Mouse (Mus musculus) hindbrain, embryonic 11.5 days (tissue): Measurements from ENCODE around the gene Jtb. TPM values are rescaled to one million over a fixed set of nuclear protein-coding genes. Genes with fewer than 3 reads are reported as not detected.

Experiments used
- ATAC-seq: fragments of 200-750 bp; cut with Nextera tagmentation; 2 replicates; pipeline ENCODE4 v1.8.0; 2017; ENCODE audit warnings: mild to moderate bottlenecking, moderate TSS enrichment, moderate library complexity; ENCODE audit not compliant: low FRiP score
- DNase-seq: peaks from one replicate; pipeline ENCODE4 v3.0.0-alpha.2; 2015; ENCODE audit warnings: low spot score
- H3K27ac ChIP-seq: fragments of 300-500 bp; sonication (generic); 2 replicates; pipeline ENCODE4 v1.5.1; 2014; ENCODE audit warnings: mild to moderate bottlenecking, low read depth, low read length
- H3K27me3 ChIP-seq: fragments of 300-500 bp; sonication (generic); 2 replicates; pipeline ENCODE4 v1.6.1; 2014; ENCODE audit warnings: mild to moderate bottlenecking, low read length, moderate library complexity, mixed read lengths; ENCODE audit not compliant: control insufficient read depth, insufficient read depth
- H3K36me3 ChIP-seq: fragments of 300-500 bp; sonication (generic); 2 replicates; pipeline ENCODE4 v1.6.1; 2014; ENCODE audit warnings: mild to moderate bottlenecking, low read length, moderate library complexity, mixed read lengths; ENCODE audit not compliant: control insufficient read depth, insufficient read depth
- H3K4me1 ChIP-seq: fragments of 300-500 bp; sonication (generic); replicated peaks from 2 replicates; pipeline ENCODE4 v1.6.1; 2014; ENCODE audit warnings: low read length, mixed read lengths; ENCODE audit not compliant: control insufficient read depth, insufficient read depth
- H3K4me2 ChIP-seq: fragments of 300-500 bp; sonication (generic); replicated peaks from 2 replicates; pipeline ENCODE4 v1.6.1; 2014; ENCODE audit warnings: mild to moderate bottlenecking, low read depth, low read length
- H3K4me3 ChIP-seq: fragments of 300-500 bp; sonication (generic); 2 replicates; pipeline ENCODE4 v1.5.1; 2014; ENCODE audit warnings: low read depth, low read length
- H3K9ac ChIP-seq: fragments of 300-500 bp; sonication (generic); 2 replicates; pipeline ENCODE4 v1.6.1; 2014; ENCODE audit warnings: low read depth, low read length
- H3K9me3 ChIP-seq: fragments of 300-500 bp; sonication (generic); 2 replicates; pipeline ENCODE4 v1.6.1; 2016; ENCODE audit warnings: low read length; ENCODE audit not compliant: control insufficient read depth
- WGBS: fragments of 180-500 bp; shearing (Covaris S2); extraction: QIAGEN DNeasy Blood & Tissue Kit; methylation state at CpG from one replicate; pipeline ENCODE4 v1.1.7; 2014; 5-methylcytosine and 5-hydroxymethylcytosine counted together
- polyA plus RNA-seq: library from polyadenylated mRNA; unstranded; fragments of >200 nt; fragmentation: Nextera tagmentation; extraction: Ambion mirVana; gene quantifications from 2 replicates; pipeline ENCODE4 v1.2.1, GENCODE M21; 2014

Gene Jtb
- polyA plus RNA-seq, 1 experiment from 2014 or later = 104 TPM

DNA sequence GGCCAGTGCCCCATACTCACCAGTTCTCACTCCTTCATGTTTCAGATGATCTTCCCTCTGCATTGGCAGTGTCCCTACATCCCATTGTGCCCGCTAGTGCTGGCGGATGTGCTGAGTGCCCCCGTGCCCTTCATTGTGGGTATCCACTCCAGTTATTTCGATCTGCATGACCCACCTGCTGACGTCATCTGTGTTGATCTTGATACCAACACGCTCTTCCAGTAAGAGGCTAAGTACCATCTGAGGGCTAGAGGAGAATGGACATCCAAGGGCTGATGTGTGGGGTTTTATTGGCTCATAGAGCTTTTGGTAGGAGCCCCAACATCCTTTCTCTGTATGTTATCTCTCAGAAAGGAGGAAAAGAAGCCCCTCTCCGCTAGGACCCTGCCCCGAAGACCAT is 39.4 kb downstream of the Jtb start:
- no peak overlapping the region for H3K9ac ChIP-seq
- no peak for ATAC-seq
- no peaks in the 10 kb centered on the region for H3K27me3 ChIP-seq
- no peaks in the 10 kb centered on the region for H3K9me3 ChIP-seq
- H3K4me1 ChIP-seq = no peaks in the 10 kb centered on the region
- 98% methylated on average over 8 of the region's 8 CpGs for whole genome bisulfite sequencing
- no peak overlapping the region for H3K27ac ChIP-seq
- H3K4me2 ChIP-seq = no peak overlapping the region
- no peak for DNase-seq
- no peak overlapping the region for H3K4me3 ChIP-seq
- no peaks in the 10 kb centered on the region for H3K36me3 ChIP-seq

DNA sequence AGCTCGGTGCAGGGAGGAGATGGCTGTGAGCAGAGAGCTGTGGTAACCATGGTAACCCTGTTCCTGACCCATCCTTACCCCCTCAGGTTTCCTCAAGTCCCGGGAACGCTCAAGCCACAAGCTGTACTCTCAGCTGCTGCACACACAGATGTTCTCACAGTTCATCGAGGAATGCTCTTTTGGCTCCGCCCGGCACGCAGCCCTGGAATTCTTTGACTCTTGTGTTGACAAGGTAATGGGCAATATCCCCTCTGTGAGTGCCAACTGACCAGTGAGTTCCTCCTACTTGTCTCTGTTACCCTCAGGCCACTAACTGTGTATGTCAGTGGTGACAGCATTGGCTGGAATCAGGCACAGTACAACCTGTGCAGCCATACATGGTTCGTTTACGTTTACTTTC is 40.8 kb downstream of the Jtb start:
- Histone ChIP-seq H3K4me1 (no peaks in the 10 kb centered on the region), H3K27ac (no peak overlapping the region), H3K4me3 (no peak overlapping the region), H3K4me2 (no peak overlapping the region), H3K9ac (no peak overlapping the region), H3K9me3 (no peaks in the 10 kb centered on the region), H3K27me3 (no peaks in the 10 kb centered on the region), H3K36me3 (no peaks in the 10 kb centered on the region)
- DNase-seq (no peak), ATAC-seq (no peak)
- WGBS = 71% methylated on average over 9 of the region's 9 CpGs

DNA sequence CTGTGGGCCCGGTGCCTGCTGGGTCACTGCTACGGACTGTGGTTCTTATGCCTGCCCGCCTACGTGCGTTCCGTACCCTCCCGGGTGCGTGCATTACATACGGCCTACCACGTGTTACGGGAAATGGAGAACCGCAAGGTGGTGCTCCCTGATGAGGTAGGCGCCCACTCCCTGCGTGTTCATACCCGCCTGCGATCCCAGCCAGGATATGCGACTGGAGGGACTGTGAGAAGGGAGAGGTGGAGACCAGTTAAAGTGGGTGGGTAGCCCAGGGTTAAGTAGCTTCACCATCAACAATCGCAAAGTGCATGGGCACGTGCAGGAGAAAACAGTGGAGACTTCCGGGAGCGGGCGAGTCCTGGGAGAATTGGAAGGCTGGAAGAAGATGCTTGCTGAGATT is 42.5 kb downstream of the Jtb start:
- no peaks in the 10 kb centered on the region for H3K27me3 ChIP-seq
- WGBS = 93% methylated on average over 22 of the region's 22 CpGs
- no peak overlapping the region for H3K27ac ChIP-seq
- H3K36me3 ChIP-seq = no peaks in the 10 kb centered on the region
- ATAC-seq (no peak), DNase-seq (no peak)
- H3K4me2 ChIP-seq = no peak overlapping the region
- H3K4me1 ChIP-seq = no peaks in the 10 kb centered on the region
- no peak overlapping the region for H3K4me3 ChIP-seq
- H3K9me3 ChIP-seq = no peaks in the 10 kb centered on the region
- H3K9ac ChIP-seq = no peak overlapping the region

DNA sequence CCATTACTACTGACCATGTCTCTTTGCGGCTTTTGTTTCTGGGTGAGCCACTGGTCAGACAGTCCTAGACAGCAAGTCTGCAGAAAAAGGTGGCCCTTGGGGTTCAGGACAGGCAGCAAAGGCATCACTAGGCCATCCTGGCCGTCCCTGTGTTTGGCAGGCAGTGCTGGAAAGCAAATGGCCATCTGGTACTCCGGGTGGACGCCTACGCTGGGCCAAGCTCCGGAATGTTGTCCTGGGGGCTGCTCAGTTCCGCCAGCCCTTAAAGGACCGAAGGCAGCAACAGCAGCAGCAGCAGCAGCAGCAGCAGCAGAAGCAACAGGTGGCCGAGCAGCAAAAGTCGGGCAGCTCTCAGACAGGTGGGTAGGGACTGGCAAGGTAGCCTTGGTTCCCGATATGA is 43.9 kb downstream of the Jtb start:
- Histone ChIP-seq H3K36me3 (0 out of 2 replicates have a peak, but pooled peaks cover 2% of the 10 kb centered on the region), H3K4me3 (no peak overlapping the region), H3K4me1 (no peaks in the 10 kb centered on the region), H3K9ac (no peak overlapping the region), H3K27ac (no peak overlapping the region), H3K4me2 (no peak overlapping the region), H3K27me3 (no peaks in the 10 kb centered on the region), H3K9me3 (no peaks in the 10 kb centered on the region)
- 95% methylated on average over 11 of the region's 11 CpGs for WGBS
- ATAC-seq = no peak
- DNase-seq = no peak

DNA sequence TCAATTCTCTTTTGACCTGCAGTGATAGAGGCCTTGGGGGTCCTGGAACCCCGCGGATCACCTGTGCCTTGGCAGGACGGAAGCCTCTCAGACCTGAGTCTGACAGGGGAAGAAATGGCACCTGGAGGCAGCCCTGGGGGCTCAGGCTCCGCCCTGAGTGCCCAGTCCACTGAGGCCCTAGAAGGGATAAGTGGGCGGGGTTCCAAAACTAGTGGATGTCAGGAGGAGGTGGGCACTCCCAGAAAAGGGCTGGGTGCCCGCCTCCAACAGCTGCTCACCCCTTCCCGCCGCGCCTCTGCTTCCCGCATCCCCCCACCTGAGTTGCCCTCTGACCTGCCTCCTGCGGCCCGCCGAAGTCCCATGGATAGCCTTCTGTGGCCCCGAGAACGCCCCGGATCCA is 45.5 kb downstream of the Jtb start:
- WGBS = 37% methylated on average over 16 of the region's 16 CpGs
- no peak overlapping the region for H3K4me3 ChIP-seq
- no peaks in the 10 kb centered on the region for H3K9me3 ChIP-seq
- DNase-seq (no peak), ATAC-seq (no peak)
- H3K9ac ChIP-seq = no peak overlapping the region
- H3K27ac ChIP-seq = no peak overlapping the region
- H3K4me1 ChIP-seq = no peaks in the 10 kb centered on the region
- no peak overlapping the region for H3K4me2 ChIP-seq
- H3K36me3 ChIP-seq = 0 out of 2 replicates have a peak, but pooled peaks cover 2% of the 10 kb centered on the region
- no peaks in the 10 kb centered on the region for H3K27me3 ChIP-seq

DNA sequence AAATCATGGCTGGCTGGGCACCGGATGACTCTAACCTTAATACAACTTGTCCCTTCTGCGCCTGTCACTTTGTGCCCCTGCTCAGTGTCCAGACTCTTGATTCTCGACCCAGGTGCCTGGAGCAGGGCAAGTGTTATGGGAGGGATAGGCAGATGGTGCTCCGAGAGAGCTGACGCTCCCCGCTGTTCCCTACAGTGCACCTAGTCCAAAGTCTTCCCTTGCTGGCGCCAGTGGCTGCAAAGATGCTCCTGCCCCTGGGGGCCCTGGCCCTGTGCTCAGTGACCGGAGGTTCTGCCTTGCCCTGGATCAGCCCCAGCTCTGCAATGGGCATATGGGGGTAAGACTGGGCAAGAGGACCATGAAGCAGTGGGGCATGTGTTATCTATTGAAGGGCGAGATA is 46.4 kb downstream of the Jtb start:
- Histone ChIP-seq H3K4me1 (no peaks in the 10 kb centered on the region), H3K27ac (no peak overlapping the region), H3K9me3 (no peaks in the 10 kb centered on the region), H3K4me2 (no peak overlapping the region), H3K4me3 (no peak overlapping the region), H3K9ac (no peak overlapping the region), H3K27me3 (no peaks in the 10 kb centered on the region), H3K36me3 (0 out of 2 replicates have a peak, but pooled peaks cover 2% of the 10 kb centered on the region)
- WGBS = 90% methylated on average over 9 of the region's 9 CpGs
- DNase-seq (no peak), ATAC-seq (no peak)

DNA sequence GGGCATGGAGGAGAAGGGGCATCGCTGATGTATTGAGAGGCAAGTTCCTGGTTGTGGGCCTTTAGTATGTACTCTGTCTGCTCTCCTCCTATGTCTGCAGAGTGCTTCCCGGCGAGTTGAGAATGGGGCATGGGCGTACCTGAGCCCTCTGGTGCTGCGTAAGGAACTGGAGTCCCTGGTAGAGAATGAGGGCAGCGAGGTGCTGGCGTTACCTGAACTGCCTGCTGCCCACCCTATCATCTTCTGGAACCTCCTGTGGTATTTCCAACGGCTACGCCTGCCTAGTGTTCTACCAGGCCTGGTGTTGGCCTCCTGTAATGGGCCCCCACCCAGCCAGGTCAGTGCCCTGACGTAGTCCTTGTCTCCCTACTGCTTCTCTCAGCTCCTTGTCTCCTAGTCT is 46.8 kb downstream of the Jtb start:
- no peak overlapping the region for H3K4me2 ChIP-seq
- H3K36me3 ChIP-seq = 0 out of 2 replicates have a peak, but pooled peaks cover 2% of the 10 kb centered on the region
- no peak for DNase-seq
- no peak overlapping the region for H3K4me3 ChIP-seq
- no peaks in the 10 kb centered on the region for H3K27me3 ChIP-seq
- H3K4me1 ChIP-seq = no peaks in the 10 kb centered on the region
- no peak overlapping the region for H3K9ac ChIP-seq
- no peak overlapping the region for H3K27ac ChIP-seq
- WGBS = 97% methylated on average over 10 of the region's 10 CpGs
- H3K9me3 ChIP-seq = no peaks in the 10 kb centered on the region
- ATAC-seq = no peak

DNA sequence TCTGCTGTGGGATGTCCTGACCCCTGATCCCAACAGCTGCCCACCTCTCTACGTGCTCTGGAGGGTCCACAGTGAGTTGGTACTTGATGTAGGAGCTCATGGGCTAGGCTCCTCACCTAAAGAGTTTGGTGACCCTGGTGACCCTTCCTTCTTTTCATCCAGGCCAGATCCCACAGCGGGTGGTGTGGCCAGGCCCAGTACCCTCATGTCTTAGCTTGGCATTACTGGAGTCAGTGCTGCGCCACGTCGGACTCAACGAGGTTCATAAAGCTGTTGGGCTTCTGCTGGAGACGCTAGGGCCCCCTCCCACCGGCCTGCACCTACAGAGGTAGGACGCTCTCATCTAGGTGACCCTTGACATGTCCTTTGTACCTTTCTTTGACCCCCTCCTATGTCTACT is 47.8 kb downstream of the Jtb start:
- ATAC-seq = no peak
- WGBS = 91% methylated on average over 9 of the region's 9 CpGs
- DNase-seq = no peak
- Histone ChIP-seq H3K4me2 (no peak overlapping the region), H3K4me1 (no peaks in the 10 kb centered on the region), H3K4me3 (no peak overlapping the region), H3K9me3 (no peaks in the 10 kb centered on the region), H3K27me3 (no peaks in the 10 kb centered on the region), H3K36me3 (0 out of 2 replicates have a peak, but pooled peaks cover 2% of the 10 kb centered on the region), H3K9ac (no peak overlapping the region), H3K27ac (no peak overlapping the region)

DNA sequence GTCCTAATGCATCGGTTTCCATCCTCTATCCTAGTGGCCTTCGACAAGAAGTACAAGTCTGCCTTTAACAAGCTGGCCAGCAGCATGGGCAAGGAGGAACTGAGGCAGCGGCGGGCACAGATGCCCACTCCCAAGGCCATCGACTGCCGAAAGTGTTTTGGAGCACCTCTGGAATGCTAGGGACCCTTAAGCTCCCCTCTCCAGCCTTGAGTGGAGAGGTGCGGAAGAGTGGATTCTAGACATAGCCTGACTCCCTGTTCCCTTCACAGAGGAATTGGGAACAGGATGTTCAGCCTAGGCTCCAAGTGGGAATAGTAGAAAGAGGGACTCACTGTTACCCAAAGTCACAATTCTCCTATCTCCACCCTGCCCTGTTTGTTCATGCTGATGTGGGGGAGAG is 48.3 kb downstream of the Jtb start:
- no peaks in the 10 kb centered on the region for H3K4me1 ChIP-seq
- DNase-seq = no peak
- ATAC-seq = no peak
- H3K27me3 ChIP-seq = no peaks in the 10 kb centered on the region
- H3K4me2 ChIP-seq = no peak overlapping the region
- no peak overlapping the region for H3K4me3 ChIP-seq
- no peak overlapping the region for H3K27ac ChIP-seq
- no peaks in the 10 kb centered on the region for H3K9me3 ChIP-seq
- 0 out of 2 replicates have a peak, but pooled peaks cover 2% of the 10 kb centered on the region for H3K36me3 ChIP-seq
- no peak overlapping the region for H3K9ac ChIP-seq
- 91% methylated on average over 7 of the region's 7 CpGs for WGBS
